Mouse (Mus musculus) midbrain, embryonic 13.5 days (tissue): ENCODE data around the gene Foxp3. TPM values are rescaled to one million over a fixed set of nuclear protein-coding genes. Genes with fewer than 3 reads are reported as not detected.

Experiments
- ATAC-seq: fragments of 200-750 bp; cut with Nextera tagmentation; 2 replicates; pipeline ENCODE4 v1.8.0; 2017; ENCODE audit warnings: mild to moderate bottlenecking, moderate TSS enrichment, moderate library complexity
- H3K27ac ChIP-seq: fragments of 300-500 bp; sonication (generic); 2 replicates; pipeline ENCODE4 v1.5.1; 2015; ENCODE audit warnings: inconsistent platforms, mild to moderate bottlenecking, moderate library complexity
- H3K27me3 ChIP-seq: fragments of 300-500 bp; sonication (generic); 2 replicates; pipeline ENCODE4 v1.6.1; 2015; ENCODE audit warnings: mild to moderate bottlenecking, inconsistent platforms
- H3K36me3 ChIP-seq: fragments of 300-500 bp; sonication (generic); 2 replicates; pipeline ENCODE4 v1.6.1; 2015; ENCODE audit warnings: mild to moderate bottlenecking, inconsistent platforms
- H3K4me1 ChIP-seq: fragments of 300-500 bp; sonication (generic); replicated peaks from 2 replicates; pipeline ENCODE4 v1.6.1; 2015; ENCODE audit warnings: inconsistent platforms
- H3K4me2 ChIP-seq: fragments of 300-500 bp; sonication (generic); replicated peaks from 2 replicates; pipeline ENCODE4 v1.6.1; 2015; ENCODE audit warnings: moderate library complexity, mild to moderate bottlenecking, inconsistent platforms
- H3K4me3 ChIP-seq: fragments of 300-500 bp; sonication (generic); replicated peaks from 2 replicates; pipeline ENCODE4 v1.5.1; 2015; ENCODE audit warnings: mild to moderate bottlenecking, inconsistent platforms
- H3K9ac ChIP-seq: fragments of 300-500 bp; sonication (generic); replicated peaks from 2 replicates; pipeline ENCODE4 v1.6.1; 2015; ENCODE audit warnings: mild to moderate bottlenecking, inconsistent platforms
- H3K9me3 ChIP-seq: fragments of 300-500 bp; sonication (generic); 2 replicates; pipeline ENCODE4 v1.6.1; 2016; ENCODE audit warnings: mild to moderate bottlenecking, inconsistent platforms
- WGBS: fragments of 180-500 bp; shearing (Covaris S2); methylation state at CpG from one replicate; pipeline ENCODE4 v1.1.7; 2015; 5-methylcytosine and 5-hydroxymethylcytosine counted together
- polyA plus RNA-seq: library from polyadenylated mRNA; unstranded; fragments of >200 nt; fragmentation: Nextera tagmentation; extraction: Ambion mirVana; gene quantifications from 2 replicates; pipeline ENCODE4 v1.2.1, GENCODE M21; 2015

The Foxp3 gene
- polyA plus RNA-seq, 1 experiment from 2014 or later, result 0.11 TPM

DNA sequence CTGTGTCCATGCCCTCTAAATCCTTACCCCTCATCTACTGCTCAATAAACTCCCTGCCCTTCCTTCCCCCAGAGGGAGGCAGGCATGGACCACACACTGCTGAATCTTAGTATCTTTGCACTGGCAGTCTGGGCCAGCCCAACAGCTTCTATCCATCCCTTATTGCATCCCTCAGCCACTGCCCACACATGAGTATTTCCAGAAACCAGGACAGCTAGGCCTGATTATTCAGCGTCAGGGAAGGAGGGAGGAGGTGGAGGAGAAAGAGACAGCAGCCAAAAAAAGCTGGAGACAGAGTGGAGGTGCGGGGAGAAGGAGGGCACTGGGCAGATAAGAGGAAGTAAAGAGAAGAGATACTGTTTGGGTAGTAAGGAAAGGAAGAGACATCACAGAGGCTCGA is 61.7 kb downstream of the Foxp3 start:
- no peaks in the 10 kb centered on the region for H3K36me3 ChIP-seq
- ATAC-seq, result no peak
- 76% methylated on average over 3 of the region's 3 CpGs for WGBS

DNA sequence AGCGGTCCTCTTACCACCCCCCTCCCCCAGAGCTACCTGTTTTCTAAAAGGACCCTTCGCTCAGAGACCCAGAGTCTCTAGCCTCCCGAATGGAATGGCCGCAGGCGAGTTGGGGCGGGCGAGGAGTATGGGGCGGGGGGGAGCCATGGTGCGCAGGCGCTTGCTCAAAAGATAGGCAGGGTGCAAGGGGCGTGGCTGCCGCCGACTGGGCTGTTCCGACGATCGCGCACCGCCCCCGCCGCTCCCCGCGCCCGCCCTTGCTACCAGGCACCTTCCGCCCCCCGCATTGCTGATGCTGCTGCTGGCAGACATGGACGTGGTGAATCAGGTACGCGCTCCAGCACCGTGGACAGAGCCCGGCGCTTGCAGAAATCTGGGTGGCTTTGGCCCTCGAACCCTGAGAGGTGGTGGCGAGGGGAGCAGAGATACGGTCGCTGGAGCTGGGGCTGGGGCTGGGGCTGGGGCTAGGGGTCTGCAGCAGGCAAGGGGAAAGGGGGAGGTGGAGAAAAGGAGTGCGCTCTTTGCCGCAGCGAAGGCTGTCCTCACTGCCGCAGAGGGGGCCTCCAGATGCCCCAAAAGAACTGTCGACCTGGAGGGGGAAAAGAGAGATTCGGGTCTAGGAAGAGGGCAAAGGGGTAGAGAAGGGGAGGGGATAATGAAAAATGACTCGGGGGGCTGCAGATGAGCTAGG is 65.1 kb downstream of the Foxp3 start, which contains the start of gene Syp:
Gene Syp, plus strand, starts transcription at position 71 of the 691 bp plus-strand sequence.
- Histone ChIP-seq H3K27me3 (no peaks in the 10 kb centered on the region), H3K4me2 (peak within 1 kb of the TSS; percentile 70), H3K36me3 (no peaks in the 10 kb centered on the region), H3K27ac (peak within 1 kb of the TSS; percentile 73), H3K9ac (peak within 1 kb of the TSS; percentile 74), H3K4me3 (peak within 1 kb of the TSS; percentile 53), H3K4me1 (peaks cover 7% of the 10 kb centered on the region), H3K9me3 (no peaks in the 10 kb centered on the region)
- ATAC-seq, result peak; percentile 87
- WGBS, result 20% methylated on average over 33 of the region's 42 CpGs

More for the DNA sequence above, 61.7 kb downstream of the Foxp3 start:
- Histone ChIP-seq H3K27me3 (no peaks in the 10 kb centered on the region), H3K9me3 (no peaks in the 10 kb centered on the region), H3K4me1 (no peaks in the 10 kb centered on the region), H3K4me2 (no peak overlapping the region), H3K27ac (no peak overlapping the region), H3K9ac (no peak overlapping the region), H3K4me3 (no peak overlapping the region)

DNA sequence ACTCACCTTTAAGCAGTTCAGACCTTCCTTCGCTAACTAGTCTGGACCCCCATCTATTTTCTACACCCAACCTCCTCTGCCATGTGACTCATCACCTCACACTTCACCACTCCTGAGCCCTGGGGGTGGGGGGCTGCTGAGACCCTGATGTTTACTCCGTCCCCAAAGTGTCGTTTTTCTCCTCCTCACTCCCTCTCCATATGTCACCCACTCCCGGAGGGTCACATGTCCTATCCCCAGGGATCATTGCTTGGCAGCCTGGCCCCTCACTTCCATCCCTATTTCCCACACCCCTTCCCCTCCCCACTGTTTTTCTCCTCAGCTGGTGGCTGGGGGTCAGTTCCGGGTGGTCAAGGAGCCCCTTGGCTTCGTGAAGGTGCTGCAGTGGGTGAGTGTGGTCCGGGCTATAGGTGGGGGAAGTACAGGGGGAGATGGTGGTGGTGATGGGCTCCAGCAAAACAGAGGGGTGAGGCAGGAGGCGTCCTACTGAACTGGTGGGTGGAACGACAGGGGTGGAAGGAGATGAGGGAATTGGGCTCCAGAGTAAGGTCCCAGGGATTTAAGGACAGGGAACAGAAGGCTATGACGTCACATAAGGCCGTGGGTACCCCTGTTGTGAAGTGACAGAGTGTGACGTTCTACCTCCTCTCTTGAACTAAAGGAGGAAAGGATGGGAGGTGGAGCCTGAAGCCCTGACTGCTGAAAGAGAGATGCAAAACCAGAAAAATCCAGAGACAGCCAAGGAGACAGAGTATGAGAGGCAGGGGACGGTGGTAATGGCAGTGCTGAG is 66.3 kb downstream of the Foxp3 start:
- H3K27me3 ChIP-seq, result no peaks in the 10 kb centered on the region
- H3K4me3 ChIP-seq, result peak overlapping the region; percentile 53
- no peaks in the 10 kb centered on the region for H3K9me3 ChIP-seq
- H3K4me1 ChIP-seq, result peaks cover 7% of the 10 kb centered on the region
- peak overlapping the region; percentile 70 for H3K4me2 ChIP-seq
- peak overlapping the region; percentile 74 for H3K9ac ChIP-seq
- ATAC-seq, result peak; percentile 41; the same call in 1 of the 2 replicates
- H3K27ac ChIP-seq, result peak overlapping the region; percentile 73
- H3K36me3 ChIP-seq, result 0 out of 2 replicates have a peak, but pooled peaks cover 4% of the 10 kb centered on the region
- WGBS, result 29% methylated on average over 13 of the region's 13 CpGs

DNA sequence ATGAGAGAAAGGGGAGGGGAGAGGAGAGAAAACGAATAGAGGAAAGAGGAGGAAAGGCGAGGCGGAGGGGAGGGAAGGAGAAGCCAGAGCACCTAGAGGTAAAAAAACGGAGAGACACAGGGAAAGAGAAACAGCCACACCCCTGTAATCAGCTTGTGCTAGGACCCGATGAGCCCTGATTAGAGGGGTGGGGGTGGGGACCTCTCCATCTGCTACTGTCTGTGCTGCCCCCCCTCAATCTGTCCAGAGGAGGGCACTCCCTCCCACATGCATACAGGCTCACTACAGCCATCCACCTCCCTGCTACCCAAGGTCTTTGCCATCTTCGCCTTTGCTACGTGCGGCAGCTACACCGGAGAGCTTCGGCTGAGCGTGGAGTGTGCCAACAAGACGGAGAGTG is 67.3 kb downstream of the Foxp3 start:
- Histone ChIP-seq H3K4me2 (peak overlapping the region; percentile 70), H3K27ac (no peak overlapping the region), H3K27me3 (no peaks in the 10 kb centered on the region), H3K36me3 (0 out of 2 replicates have a peak, but pooled peaks cover 5% of the 10 kb centered on the region), H3K4me1 (peaks cover 7% of the 10 kb centered on the region), H3K9ac (peak overlapping the region; percentile 28; the same call in 1 of the 2 replicates), H3K4me3 (peak overlapping the region; percentile 53), H3K9me3 (no peaks in the 10 kb centered on the region)
- 56% methylated on average over 11 of the region's 12 CpGs for WGBS
- no peak for ATAC-seq

Other genes with a start within 250 kb of the Foxp3 start
- 1.6 and 1.9 TPM in 2 replicates for gene Usp27x, start 197.8 kb upstream of the Foxp3 start, polyA plus RNA-seq
- 4.3 and 5.1 TPM in 2 replicates for gene Ppp1r3f, start 639 bp downstream of the Foxp3 start, polyA plus RNA-seq
- 30.4 and 30.8 TPM in 2 replicates for gene Ccdc22, start 31.9 kb downstream of the Foxp3 start, polyA plus RNA-seq
- 0.17 TPM in 1 of 2 replicates, not detected in the other for gene Cacna1f, start 33.4 kb downstream of the Foxp3 start, polyA plus RNA-seq
- 87.9 and 88.4 TPM in 2 replicates for gene Syp, start 64.8 kb downstream of the Foxp3 start, polyA plus RNA-seq
- 1.1 and 1.2 TPM in 2 replicates for gene Prickle3, start 83.6 kb downstream of the Foxp3 start, polyA plus RNA-seq
- 20.3 and 22.2 TPM in 2 replicates for gene Plp2, start 97.7 kb downstream of the Foxp3 start, polyA plus RNA-seq
- gene Magix, start 107.6 kb downstream of the Foxp3 start, polyA plus RNA-seq, result 0.06 and 0.09 TPM in 2 replicates
- gene Gpkow, start 123.5 kb downstream of the Foxp3 start, polyA plus RNA-seq, result 45.1 and 45.6 TPM in 2 replicates
- gene Wdr45, start 140.7 kb downstream of the Foxp3 start, polyA plus RNA-seq, result 31.8 and 34.9 TPM in 2 replicates
- gene Gm45208, start 148.6 kb downstream of the Foxp3 start, polyA plus RNA-seq, result not detected in 2 replicates
- gene Praf2, start 154.8 kb downstream of the Foxp3 start, polyA plus RNA-seq, result 110 and 111 TPM in 2 replicates
- gene Ccdc120, start 177.3 kb downstream of the Foxp3 start, polyA plus RNA-seq, result 46.0 and 51.0 TPM in 2 replicates
- 25.3 and 30.4 TPM in 2 replicates for gene Tfe3, start 188.9 kb downstream of the Foxp3 start, polyA plus RNA-seq
- gene Gripap1, start 216.1 kb downstream of the Foxp3 start, polyA plus RNA-seq, result 76.5 and 81.7 TPM in 2 replicates
- 1.4 and 2.1 TPM in 2 replicates for gene Kcnd1, start 248.6 kb downstream of the Foxp3 start, polyA plus RNA-seq